Mouse (Mus musculus) small intestine, adult 2 months (tissue): ENCODE measurements around the gene Gm20219. TPM values are rescaled to one million over a fixed set of nuclear protein-coding genes. Genes with fewer than 3 reads are reported as not detected.
A peak's percentile ranks its signal among the peaks of the same experiment; 100 is the strongest.

ENCODE experiments used
- H3K27ac ChIP-seq: fragments of 200-500 bp; 2 replicates; pipeline ENCODE4 v1.5.1; 2012; ENCODE audit warnings: low read depth, low read length, control low read depth, inconsistent platforms; ENCODE audit not compliant: insufficient read depth
- H3K27me3 ChIP-seq: fragments of 200-500 bp; 2 replicates; pipeline ENCODE4 v1.6.1; 2012; ENCODE audit warnings: mild to moderate bottlenecking, moderate library complexity, low read length, inconsistent platforms; ENCODE audit not compliant: control insufficient read depth, insufficient read depth
- H3K36me3 ChIP-seq: fragments of 200-500 bp; 2 replicates; pipeline ENCODE4 v1.6.1; 2012; ENCODE audit warnings: mild to moderate bottlenecking, low read length, control low read depth, inconsistent platforms; ENCODE audit not compliant: control insufficient read depth, insufficient read depth
- H3K4me1 ChIP-seq: fragments of 200-500 bp; 2 replicates; pipeline ENCODE4 v1.6.1; 2012; ENCODE audit warnings: low read length, inconsistent platforms, mixed read lengths; ENCODE audit not compliant: control insufficient read depth, insufficient read depth, insufficient read length
- H3K4me3 ChIP-seq: fragments of 200-500 bp; 2 replicates; pipeline ENCODE4 v1.5.1; 2012; ENCODE audit warnings: low read depth, mild to moderate bottlenecking, control low read depth, inconsistent platforms, low read length, moderate library complexity
- CTCF ChIP-seq: fragments of 200-500 bp; IDR thresholded peaks from 2 replicates; pipeline ENCODE4 v1.5.1; 2012; ENCODE audit warnings: low read depth, mild to moderate bottlenecking, control low read depth, inconsistent platforms, low read length, moderate library complexity, mixed read lengths; ENCODE audit not compliant: insufficient replicate concordance, insufficient read length; ENCODE audit errors: extremely low read depth
- POLR2A ChIP-seq: fragments of 200-500 bp; IDR thresholded peaks from 2 replicates; pipeline ENCODE4 v1.6.1; 2012; ENCODE audit warnings: low read depth, mild to moderate bottlenecking, control low read depth, inconsistent platforms, low read length, moderate library complexity
- WGBS: fragments of 180-500 bp; shearing (Covaris S2); methylation state at CpG from one replicate; pipeline ENCODE4 v1.1.7; 2018; 5-methylcytosine and 5-hydroxymethylcytosine counted together
- polyA plus RNA-seq: library from polyadenylated mRNA; depleted of rRNA; stranded (reverse); fragments of >200 nt; gene quantifications from 2 replicates; pipeline ENCODE4 v1.2.3, GENCODE M21; 2012

Gene Gm20219
- polyA plus RNA-seq, 1 experiment, result 2.7 TPM

- Histone ChIP-seq H3K36me3 (no peaks in the 10 kb centered on the region), H3K27ac (no peak overlapping the region), H3K4me1 (no peaks in the 10 kb centered on the region), H3K4me3 (no peak overlapping the region), H3K27me3 (no peaks in the 10 kb centered on the region)
- 73% methylated on average over 14 of the region's 14 CpGs for WGBS
- TF ChIP-seq POLR2A, result no peak
- TF ChIP-seq CTCF, result no peak
These were observed 18.0 kb downstream of the Gm20219 start for GRCm38 (mm10) chr17:56536192-56536591.

- 44% methylated on average over 4 of the region's 4 CpGs for WGBS
- H3K4me3 ChIP-seq, result no peak overlapping the region
- TF ChIP-seq CTCF, result no peak
- TF ChIP-seq POLR2A, result no peak
- no peaks in the 10 kb centered on the region for H3K36me3 ChIP-seq
- H3K4me1 ChIP-seq, result no peaks in the 10 kb centered on the region
- H3K27ac ChIP-seq, result no peak overlapping the region
- H3K27me3 ChIP-seq, result no peaks in the 10 kb centered on the region
These were observed 29.2 kb downstream of the Gm20219 start for GRCm38 (mm10) chr17:56524943-56525342.

DNA sequence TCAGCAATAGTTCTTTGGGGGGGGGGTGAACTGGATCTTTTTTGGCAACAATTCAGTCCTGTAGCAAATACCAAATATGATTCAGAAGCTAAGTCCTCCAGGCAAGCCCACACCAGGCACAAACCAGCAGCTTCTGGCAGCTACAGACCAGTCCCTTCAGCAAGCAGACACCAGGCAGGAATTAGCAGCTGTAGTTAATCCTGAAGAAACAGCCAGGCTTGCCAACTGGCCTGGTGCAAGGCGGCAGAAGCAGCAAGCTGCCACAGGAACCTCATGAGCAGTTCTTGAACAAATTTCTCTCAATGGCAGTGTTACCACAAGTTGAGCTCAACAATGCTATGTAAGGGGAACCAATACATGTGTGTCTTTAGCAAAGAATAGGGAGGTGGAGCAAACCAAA is 31.4 kb downstream of the Gm20219 start:
- no peak overlapping the region for H3K4me3 ChIP-seq
- WGBS, result 59% methylated on average over 1 of the region's 1 CpGs
- H3K27ac ChIP-seq, result no peak overlapping the region
- H3K27me3 ChIP-seq, result no peaks in the 10 kb centered on the region
- TF ChIP-seq CTCF, result no peak
- TF ChIP-seq POLR2A, result no peak
- no peaks in the 10 kb centered on the region for H3K4me1 ChIP-seq
- H3K36me3 ChIP-seq, result no peaks in the 10 kb centered on the region

- WGBS, result 14% methylated on average over 13 of the region's 13 CpGs
- peaks cover 9% of the 10 kb centered on the region for H3K4me1 ChIP-seq
- no peak for TF ChIP-seq POLR2A
- H3K27ac ChIP-seq, result no peak overlapping the region
- H3K36me3 ChIP-seq, result no peaks in the 10 kb centered on the region
- H3K27me3 ChIP-seq, result peaks cover 26% of the 10 kb centered on the region
- H3K4me3 ChIP-seq, result no peak overlapping the region
These were observed 38.3 kb downstream of the Gm20219 start for GRCm38 (mm10) chr17:56515690-56516410.

GRCm38 (mm10) chr17:56514916-56515315 is 39.3 kb downstream of the Gm20219 start:
- H3K27me3 ChIP-seq, result peaks cover 35% of the 10 kb centered on the region
- no peaks in the 10 kb centered on the region for H3K36me3 ChIP-seq
- no peak overlapping the region for H3K4me3 ChIP-seq
- 38% methylated on average over 12 of the region's 12 CpGs for WGBS
- H3K4me1 ChIP-seq, result peaks cover 15% of the 10 kb centered on the region
- TF ChIP-seq CTCF, result no peak
- TF ChIP-seq POLR2A, result no peak
- no peak overlapping the region for H3K27ac ChIP-seq

DNA sequence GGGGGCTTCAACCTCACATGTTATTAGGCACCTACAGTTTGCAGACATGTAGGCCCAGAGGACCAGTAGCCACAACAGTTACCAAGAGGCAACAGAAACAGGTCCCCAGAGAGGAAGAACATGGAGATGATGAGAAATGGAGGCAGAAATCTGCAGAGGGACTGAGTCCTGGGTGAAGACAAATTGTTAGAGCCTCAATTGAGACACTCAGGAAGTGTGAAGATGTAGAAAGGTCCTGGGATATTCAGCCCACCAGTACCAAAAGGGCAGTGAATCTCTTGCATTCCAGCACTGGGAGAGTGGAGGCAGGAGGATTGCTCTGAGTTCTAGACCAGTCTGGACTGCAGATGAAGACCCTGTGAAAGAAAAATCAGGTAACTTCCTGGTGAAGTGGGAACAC is 39.9 kb downstream of the Gm20219 start:
- Histone ChIP-seq H3K27me3 (peaks cover 35% of the 10 kb centered on the region), H3K27ac (no peak overlapping the region), H3K4me3 (no peak overlapping the region), H3K36me3 (no peaks in the 10 kb centered on the region), H3K4me1 (peaks cover 15% of the 10 kb centered on the region)
- TF ChIP-seq CTCF (no peak), POLR2A (no peak)

DNA sequence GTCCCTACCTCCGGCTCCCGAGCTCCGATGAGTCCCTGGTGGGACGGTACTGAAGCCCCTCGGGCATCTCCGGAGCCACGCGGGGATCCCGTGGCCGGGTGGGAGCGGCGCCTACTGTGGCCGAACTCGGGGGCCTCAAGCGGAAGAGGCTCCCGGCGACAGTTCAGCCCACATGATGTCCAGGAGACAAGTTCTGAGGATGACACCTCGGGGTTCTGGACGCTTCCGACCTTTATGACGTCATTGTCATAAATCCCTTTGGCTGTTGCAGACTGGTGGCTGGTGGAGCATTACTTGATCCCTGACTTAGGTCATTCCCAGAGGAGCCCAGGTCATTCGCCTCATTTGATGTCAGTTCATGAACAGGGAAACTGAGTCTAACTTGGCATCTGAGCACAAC is 41.9 kb downstream of the Gm20219 start, which contains the start of gene Znrf4:
Gene Znrf4, minus strand, starts transcription at position 122 of the 400 bp plus-strand sequence.
- no peak within 1 kb of the TSS for H3K27ac ChIP-seq
- H3K4me3 ChIP-seq, result peak within 1 kb of the TSS; percentile 27
- TF ChIP-seq CTCF, result no peak
- no peak for TF ChIP-seq POLR2A
- peaks cover 17% of the 10 kb centered on the region for H3K4me1 ChIP-seq
- no peaks in the 10 kb centered on the region for H3K36me3 ChIP-seq
- peaks cover 35% of the 10 kb centered on the region for H3K27me3 ChIP-seq
- WGBS, result 61% methylated on average over 22 of the region's 22 CpGs

DNA sequence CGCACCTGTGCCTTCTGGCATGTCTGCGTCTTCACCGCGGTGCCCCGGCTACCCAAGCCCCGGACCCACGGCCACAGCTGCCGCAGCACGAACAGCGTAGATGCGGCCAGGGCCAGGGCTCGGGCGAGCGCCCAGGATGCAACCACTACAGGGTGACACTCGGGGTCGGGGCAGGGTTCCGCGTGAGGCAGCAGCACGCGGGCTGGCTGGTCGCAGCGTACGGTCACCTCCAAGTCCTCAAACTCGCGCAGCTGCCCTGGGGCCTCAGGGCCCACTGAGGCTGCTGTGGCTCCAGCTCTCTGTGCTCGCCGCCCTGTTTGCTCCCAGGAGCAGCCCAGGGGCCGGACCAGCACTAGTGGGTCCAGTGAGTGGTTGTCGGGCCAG is 42.5 kb downstream of the Gm20219 start:
- H3K27me3 ChIP-seq, result peaks cover 35% of the 10 kb centered on the region
- WGBS, result 24% methylated on average over 29 of the region's 29 CpGs
- H3K36me3 ChIP-seq, result no peaks in the 10 kb centered on the region
- no peak overlapping the region for H3K27ac ChIP-seq
- peak overlapping the region; percentile 27 for H3K4me3 ChIP-seq
- H3K4me1 ChIP-seq, result peaks cover 23% of the 10 kb centered on the region
- TF ChIP-seq POLR2A (no peak), CTCF (no peak)
